Mouse (Mus musculus) heart, postnatal 4 days (tissue): ENCODE measurements around the gene Slc2a2. TPM values are rescaled to one million over a fixed set of nuclear protein-coding genes. Genes with fewer than 3 reads are reported as not detected.

Source experiments
- DNase-seq: peaks from one replicate; pipeline ENCODE4 v3.0.0; 2021
- total RNA-seq, 2 experiments: library from RNA; stranded (reverse); gene quantifications; 2 replicates each; pipeline ENCODE4 v1.2.3; 2021

The Slc2a2 gene
- total RNA-seq: not detected

DNA sequence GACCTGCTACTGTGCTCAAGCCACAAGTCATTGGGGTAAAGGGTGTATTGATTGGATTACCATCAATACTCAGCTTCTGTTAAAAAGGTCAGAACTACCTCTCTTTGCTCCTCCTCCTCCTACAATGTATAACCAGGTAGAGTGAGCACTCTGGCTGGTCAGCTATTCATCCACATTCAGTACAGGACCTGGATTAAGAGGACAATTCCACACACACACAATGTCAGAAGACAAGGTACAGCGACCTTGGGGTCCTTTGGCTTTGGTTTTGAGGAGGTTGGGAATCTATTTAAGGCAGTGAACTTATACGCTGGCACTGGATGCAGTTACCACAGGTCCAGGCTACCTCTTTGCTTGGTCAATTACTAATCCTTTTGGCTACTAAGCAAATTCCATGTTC is at the start of gene Slc2a2:
Gene Slc2a2 (plus strand): TSS at position 107 of the 400 bp plus-strand sequence.
- no peak for DNase-seq

DNA sequence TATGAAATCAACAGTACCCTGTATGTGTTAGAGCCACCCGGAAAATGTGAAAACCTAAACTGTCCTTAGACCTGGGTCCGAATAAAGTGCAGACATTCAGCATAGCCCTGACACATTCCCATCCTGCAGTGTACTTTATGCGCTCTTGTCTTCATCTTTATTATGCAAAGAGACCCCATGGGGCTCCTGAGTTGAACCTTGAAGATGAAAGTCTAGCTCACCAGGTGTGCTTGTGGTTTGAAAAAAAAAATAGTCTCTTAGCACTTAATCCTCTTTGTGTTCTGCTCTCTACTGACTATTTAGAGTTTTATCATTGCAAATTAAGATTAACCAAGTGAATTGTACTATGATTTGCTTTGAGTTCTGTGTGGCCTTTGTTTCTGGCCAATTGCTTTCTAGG is 45.1 kb upstream of the Slc2a2 start:
- DNase-seq: no peak

DNA sequence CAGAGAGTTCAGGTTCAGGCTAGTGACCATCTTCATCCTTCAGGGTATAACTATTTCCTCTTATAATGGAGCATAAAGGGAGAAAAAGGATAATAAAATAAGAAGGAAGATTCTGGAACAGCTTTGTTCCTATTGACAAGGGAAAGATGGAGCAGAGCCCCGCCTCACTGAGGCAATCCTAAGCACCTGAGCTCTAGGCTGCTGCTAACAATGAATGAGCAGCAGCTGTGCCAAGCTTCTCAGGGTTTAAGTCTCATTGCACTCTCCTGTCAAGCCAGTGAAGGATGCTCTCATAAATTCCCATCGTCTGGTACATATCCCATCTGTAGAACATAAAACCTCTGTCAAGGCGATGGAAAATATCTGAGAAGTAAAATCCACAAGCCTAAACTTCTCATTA is 44.7 kb upstream of the Slc2a2 start:
- DNase-seq: no peak

DNA sequence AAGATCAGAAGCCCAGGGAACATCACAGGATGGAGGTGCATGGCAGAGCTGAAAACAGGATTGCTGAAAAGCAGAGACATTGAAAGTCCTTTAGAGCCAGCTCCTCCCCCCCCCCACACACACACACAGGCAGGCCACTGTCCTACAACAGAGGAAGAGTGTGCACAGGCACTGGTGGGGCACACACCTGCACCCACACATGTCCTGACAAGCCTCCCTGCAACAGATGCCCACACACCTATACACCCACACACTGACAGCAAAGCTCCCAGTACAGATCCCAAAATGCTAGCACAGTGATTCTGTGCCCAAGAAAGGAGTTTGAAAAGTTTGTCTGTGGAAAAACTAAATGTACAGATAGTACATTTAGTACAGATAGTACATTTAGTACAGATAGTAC is 43.0 kb upstream of the Slc2a2 start:
- no peak for DNase-seq

DNA sequence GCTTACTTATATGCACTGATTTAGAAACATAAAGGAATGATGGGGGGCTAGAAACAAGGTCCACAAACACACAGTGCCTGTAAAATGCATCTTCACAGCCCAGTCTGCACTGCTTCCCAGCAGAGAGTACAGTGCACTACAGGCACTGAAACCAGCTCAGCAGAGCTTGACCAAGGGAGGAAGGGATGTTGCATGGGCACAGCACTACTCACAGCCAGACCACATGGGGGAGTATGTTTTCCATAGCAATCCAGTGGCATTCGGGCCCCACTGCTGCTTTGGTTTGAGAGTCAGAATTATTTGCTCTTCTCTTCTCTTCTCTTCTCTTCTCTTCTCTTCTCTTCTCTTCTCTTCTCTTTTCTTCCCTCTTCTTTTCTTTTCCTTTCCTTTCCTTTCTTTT is 39.4 kb upstream of the Slc2a2 start:
- no peak for DNase-seq

DNA sequence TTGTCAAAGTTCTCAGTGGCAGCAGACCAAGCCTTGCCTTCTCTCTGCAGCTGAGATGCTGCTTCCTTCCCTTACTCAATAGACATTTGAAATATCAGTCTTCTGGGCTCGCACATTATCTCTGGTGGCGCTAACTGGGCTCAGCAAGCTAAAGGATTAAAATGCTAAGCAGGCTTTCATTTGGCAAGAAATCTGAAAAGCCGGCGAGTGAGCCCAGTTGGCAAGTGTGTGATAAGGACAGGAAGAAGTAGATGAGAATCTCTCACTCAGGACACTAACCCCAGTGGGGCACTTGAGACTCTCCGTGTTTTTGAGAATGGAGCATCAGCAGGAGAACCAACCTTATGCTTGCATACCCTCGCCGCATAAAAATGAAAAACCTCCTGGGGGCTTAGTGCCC is 16.9 kb upstream of the Slc2a2 start:
- DNase-seq: no peak

DNA sequence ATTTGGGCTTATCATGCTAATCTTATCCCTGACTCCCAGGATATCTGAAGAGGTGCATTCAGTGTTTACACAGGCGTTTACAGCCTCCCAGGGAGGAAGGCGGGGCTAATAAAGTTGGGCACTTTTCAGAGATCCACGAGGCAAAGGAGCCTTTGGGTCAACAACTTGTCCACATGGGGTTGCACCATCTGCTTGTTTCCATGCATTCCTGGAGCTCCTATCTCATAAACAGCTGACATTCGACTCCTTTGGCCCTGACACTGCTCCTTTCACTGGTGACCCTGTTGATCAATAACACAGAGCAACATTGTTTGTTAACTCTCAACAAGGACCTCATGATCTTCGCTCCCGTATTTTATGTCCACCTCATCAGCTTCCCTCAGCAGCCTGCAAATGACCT is 15.8 kb upstream of the Slc2a2 start:
- DNase-seq: no peak

DNA sequence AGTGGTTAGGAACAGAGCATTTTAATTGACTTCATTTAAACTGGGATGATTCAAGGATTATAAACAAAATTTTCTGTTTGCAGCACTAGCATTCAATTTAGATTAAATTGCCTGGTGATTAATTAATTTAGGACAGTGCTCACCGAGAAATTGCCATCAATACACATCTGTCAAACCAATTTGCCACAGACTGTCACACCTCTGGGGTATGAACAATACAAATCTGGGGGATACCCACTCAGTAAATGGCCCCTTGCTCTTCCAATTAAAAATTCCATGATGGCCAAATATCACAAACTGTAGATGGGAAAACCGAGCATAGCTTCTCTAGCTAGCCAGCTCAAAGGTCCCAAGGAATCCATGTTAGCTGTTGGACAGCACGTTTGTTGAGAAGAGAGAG is 15.3 kb upstream of the Slc2a2 start:
- no peak for DNase-seq

DNA sequence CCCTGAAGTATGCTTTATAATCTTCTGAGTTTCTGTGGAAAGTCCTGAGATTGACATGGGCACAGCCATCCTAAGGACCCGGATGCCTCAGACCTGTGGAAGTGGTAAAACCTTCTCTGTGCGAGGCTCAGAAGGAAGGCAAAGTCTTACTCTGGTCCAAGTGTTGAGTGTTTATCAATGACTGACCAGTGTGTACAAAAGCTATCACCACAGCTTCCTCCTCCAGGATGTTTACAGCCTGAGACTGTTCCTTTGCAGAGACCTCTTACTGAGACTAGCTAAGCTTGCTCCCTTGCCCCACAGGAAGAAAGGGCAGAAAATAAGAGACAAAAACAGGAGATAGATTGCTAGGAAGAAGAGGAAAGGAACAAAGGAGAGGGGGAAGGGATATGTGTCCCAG is 12.2 kb upstream of the Slc2a2 start:
- no peak for DNase-seq

DNA sequence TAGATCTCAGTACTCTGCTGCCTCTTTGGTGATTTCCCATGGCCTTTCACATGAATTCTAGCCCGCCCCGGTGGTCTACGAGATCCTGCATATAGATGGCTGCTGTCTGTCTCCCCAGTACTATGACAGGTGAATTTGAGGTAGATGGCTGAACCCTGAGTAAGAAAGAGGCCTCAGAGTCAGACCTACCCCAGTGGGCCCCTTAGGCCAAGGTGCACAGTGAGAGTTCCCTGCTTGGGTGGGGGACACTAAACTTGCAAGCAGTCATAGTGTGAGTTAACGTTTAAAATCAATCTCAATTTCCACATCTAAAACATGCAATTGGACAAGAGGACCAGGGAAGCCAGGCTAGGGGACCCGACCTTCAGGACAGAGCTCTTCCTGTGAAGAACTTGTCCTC is 2.9 kb upstream of the Slc2a2 start:
- no peak for DNase-seq

DNA sequence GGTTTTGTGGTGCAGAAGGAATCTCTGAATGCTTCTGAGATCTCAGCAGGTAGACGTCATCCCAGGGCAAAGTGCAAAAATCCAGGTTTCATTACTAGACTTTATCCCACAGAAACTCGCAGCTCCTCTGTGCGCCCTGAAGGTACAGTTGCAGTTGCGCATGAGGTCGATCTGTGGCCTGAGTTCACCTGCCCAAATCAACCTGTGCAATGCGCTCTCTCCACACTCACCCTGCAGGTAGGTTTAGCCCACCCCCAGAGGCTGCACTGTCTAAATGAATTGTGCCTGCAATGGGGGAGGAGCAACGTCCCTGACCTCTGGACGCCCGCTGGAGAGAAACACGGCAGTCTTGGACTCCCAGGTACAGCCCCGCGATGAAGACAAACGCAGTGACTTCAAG is 2.1 kb upstream of the Slc2a2 start:
- DNase-seq: no peak

DNA sequence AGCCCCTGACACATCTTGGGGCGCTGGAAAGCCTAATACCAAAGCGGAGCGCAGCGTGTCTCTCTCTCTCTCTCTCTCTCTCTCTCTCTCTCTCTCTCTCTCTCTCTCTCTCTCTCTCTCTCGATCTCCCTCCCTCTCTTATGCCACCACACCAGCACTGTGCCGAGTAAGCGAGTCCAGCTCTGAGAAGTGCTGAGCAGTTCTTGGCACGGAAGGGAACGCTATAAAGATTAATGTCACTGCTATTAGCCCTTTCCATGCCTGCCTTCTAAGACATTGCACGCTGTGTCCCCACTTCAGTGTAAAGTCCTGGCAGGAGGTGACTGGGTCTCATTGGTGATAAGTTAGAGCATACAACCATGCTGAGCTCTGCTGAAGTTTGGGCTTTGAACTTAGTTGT is 1.5 kb upstream of the Slc2a2 start:
- DNase-seq: no peak

DNA sequence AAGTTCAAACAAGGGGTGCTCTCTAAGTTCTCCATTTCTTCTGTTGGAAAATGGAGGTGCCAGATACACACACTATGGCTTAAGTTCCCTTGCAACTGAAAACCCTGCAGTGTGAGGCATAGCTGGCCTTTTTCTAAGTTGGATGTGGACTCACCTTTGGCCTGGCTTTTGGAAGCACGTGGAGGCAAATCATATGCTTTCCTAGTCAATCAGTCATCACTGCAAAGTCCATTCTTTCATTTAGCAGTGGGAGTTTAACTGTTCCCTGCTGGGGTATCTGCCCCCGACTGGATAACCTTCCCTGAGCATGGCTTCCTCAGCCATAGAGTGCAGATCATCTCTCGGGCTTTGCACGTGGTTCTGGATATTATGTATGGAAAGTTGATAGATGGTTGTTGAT is 1.9 kb downstream of the Slc2a2 start:
- DNase-seq: no peak

DNA sequence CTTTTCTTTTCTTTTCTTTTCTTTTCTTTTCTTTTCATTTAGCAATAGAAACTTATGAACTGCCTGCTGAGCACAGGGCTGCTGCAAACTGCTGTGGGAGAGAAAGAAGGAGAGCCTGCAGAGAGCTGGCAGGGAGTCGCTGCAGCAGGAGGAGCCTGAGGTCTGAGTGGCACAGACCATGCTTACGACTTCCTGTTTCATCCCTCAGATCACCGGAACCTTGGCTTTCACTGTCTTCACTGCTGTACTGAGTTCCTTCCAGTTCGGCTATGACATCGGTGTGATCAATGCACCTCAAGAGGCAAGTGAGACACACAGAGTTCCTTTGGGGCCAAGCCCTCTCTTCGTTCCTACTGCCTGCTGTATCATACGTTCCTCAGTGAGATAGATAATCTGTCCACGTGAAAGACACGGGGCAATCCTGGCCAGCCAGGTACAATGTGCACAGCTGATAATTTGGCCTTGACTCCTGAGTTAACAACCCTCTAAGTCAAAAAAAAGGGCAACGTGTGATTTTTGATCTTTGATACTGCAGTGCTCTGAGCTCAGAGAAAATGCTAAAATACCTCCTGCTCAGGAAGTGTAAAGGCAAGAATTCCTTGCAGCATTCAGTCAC is 7.9 kb downstream of the Slc2a2 start:
- DNase-seq: no peak

DNA sequence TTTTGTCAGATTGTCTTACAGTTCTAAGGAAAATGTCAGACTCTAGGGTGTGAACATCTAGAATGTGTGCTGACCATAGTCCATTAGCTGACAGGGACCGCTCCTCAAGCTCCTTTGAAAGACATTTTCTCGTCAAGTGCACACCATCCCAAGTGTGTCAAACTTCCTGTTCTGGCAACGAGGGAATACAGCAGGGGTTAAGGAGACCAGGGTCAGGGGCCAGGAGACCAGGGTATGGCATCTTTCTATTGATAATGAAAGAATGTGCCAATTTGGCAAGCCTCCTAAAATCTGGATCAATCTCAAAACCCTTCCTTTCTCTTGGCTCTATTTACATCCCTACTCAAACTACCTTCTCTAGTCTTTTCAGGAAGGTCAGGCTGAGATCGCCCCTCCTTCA is 9.0 kb downstream of the Slc2a2 start:
- no peak for DNase-seq

DNA sequence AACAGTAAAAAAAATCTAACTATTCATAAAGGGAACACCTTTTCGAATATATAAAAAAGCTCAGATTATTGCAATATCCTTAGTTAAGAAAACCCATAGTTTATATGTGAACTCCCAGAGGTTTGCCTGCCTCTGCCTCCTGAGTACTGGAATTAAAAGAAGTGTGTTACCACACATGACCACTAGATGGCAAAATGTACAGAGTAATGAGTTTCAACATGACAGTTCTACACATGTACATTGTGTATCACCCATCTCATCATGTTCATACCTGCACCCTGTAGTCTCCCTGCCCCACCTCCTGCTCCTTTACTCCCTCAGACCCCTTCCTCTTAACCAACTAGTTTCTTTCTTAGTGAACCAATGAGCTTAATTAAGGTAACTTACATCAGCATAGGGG is 12.0 kb downstream of the Slc2a2 start:
- DNase-seq: no peak

DNA sequence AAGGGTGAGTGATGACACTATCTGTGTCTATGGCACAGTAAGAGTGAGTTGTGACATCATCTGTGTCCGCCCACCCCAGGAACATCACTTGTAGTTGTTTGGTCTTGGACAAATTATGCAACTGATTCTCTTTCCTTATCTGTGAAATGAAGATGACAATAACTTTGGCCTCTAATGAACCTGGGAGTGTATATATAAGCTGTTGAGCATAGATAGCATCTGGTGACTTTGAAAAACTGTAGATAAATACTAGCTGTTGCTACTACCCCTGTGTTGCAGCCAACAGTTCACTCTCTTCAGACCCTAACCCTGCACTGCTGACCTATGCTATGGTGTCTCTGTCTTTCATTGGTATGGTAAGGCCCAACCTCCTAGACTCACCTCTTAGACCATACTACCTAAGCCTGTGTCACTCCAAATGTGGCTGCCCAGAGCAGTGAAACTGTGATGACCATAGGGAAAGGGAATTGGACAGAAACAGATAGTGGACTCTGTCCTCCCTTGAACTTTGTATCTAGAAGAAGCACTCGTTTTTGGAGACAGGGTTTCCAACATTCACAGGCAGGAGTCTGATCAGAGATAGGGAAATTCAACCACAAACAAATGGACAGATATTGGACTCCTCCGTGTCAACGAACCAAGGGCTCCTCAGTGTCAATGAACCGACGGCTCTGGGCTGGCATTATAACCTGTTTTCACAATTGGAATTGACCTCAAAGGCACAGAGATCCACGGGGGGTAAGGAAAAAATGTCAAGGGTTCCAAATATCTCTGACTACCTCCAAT is 16.4 kb downstream of the Slc2a2 start:
- no peak for DNase-seq

DNA sequence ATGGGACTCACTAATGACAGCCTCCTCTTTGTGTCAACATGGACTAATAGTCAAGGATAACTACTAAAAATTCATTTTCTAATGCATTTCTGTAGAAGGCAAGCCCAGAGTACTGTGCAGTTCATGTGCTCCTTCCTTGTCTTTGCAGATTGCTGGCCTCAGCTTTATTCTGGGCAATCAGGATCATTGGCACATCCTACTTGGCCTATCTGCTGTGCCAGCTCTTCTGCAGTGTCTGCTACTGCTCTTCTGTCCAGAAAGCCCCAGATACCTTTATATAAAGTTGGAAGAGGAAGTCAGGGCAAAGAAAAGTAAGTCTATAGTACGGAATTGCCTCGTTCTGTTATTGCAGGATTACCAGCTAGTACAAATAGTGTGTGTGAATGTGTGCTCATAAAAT is 20.8 kb downstream of the Slc2a2 start:
- no peak for DNase-seq

DNA sequence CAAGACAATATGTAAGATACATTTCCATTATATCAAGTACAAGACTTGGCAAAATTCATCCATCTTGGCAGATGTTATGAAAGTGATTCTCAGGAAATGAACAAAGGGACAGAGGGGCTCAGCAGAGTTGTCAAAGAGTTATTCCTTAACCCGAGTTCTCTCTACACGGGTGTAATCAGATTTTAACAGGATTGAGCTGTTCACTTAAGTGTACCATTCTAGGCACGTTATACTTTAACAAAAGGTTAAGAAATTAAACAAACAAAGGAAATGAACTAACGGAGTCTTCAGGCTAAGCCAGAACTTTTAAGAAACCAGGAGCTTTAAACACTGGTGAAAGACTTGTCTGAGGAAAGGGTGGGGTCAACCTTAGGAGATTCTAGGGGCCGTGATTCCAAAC is 23.5 kb downstream of the Slc2a2 start:
- DNase-seq: no peak

DNA sequence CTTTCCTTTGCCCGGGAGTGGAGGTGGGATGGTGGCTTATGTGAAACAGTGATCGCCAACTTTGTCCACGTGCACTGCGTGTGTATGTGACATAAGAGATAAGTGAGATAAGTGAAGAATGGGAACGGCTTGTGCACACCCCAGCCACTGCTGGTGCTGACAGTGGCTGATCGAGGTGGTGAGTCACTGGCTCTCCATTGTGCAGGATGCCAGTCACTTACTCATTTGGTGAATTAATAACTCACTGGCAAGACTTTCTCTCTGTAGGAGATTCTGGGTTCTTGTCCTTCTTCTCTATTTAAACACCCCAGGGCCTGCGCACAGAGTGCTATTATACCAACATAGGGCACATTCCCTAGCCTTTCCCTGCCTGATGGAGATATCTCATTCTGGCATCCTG is 24.1 kb downstream of the Slc2a2 start:
- DNase-seq: no peak

DNA sequence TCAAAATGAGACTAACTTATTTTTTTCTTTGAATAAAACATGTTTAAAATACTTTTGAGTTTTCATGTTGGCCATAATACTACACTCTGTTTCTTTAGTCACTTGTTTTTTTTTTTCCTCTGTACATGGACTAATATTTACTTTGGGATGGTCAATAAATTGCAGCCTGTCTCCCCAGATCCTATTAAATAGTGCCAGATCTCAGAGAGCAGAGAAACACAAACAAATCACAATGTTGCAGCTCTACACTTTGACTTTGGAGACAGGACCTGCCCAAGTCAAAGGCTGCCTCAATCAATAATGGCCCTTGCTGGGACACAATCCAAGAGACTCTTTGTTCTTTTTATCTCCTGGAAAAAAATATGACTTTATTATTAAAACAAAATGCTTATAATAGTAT is 24.8 kb downstream of the Slc2a2 start:
- DNase-seq: no peak

DNA sequence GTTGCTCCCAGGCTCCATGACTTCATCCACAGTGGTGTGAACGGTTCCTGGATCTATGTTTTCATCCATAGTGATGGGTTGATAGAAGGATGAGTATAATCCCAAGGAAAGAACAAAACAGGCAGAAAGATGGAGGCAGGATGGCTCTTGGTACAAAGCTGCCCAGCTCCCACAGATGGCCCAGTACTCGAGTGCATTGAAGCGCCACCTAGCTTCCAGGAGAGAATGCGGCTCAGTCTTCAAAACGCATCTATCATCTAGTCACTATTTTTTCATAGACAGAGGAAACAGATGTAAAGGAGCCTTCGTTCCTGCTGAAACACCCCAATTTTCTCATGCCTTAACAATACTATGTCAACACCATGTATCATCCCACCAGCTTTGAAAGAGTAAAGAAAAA is 25.8 kb downstream of the Slc2a2 start:
- DNase-seq: no peak

DNA sequence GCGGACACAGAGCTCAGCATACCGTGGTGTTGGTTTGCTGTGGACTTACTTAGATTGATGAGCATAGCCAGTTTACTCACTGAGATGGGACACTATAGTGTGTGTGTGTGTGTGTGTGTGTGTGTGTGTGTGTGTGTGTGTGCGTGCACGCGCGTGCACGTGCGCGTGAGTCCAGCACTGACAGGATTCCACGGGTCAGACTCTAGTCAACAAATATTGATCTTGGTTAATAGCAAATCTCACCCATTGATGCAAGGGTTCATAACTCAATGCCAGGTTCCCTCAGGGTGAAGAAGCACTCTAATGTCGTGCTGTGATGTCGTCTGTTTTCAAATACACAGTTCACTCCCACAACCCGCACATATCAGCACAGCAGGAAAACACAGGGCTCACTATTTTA is 27.5 kb downstream of the Slc2a2 start:
- DNase-seq: no peak

DNA sequence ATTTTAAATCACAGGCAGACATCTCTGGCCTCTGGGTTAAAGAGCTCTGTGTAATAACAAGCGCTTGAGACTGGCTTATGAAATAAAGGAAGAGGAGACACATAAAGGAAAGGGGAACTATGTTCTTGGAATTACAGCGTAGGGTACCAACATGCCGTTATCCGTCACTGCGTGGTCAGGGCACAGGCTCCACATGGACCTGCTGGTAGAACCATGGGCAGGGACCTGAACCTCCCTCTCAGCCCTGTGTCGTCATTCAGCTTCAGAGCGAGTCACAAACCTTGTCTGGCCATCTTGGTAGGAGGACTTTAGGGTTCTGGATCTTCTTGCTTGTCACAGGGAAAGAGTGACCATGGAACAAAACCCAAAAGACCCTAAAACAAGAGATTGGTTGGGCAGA is 28.7 kb downstream of the Slc2a2 start:
- no peak for DNase-seq

DNA sequence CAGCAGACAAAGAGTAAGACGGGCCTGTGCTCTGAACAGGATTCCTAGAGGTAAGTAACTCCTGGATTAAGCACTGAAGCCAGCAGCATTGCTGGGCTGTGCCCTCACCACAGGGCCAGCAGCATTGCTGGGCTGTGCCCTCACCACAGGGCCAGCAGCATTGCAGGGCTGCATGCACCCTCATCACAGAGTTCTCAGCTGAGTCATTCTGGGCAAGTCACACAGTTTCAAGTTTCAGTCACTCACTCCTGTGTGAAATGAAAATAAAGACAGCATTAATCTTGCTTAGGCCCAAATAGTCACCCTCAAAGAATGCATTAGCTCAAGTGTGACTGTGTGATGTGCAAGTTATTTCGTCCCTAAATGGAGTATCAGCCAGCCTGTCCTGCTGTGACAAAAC is 37.0 kb downstream of the Slc2a2 start:
- DNase-seq: no peak
